Mouse (Mus musculus): ENCODE data around the gene Ramac. TPM values are rescaled to one million over a fixed set of nuclear protein-coding genes. Genes with fewer than 3 reads are reported as not detected.

Gene Ramac
- 152 and 167 TPM in 2 replicates for polyA plus RNA-seq (2015; fragmentation: Nextera tagmentation; extraction: Ambion mirVana)

- peak within 1 kb of the TSS; percentile 99 for H3K4me2 ChIP-seq (replicated peaks)
- H3K9ac ChIP-seq (replicated peaks), result peak within 1 kb of the TSS; percentile 89
- peak within 1 kb of the TSS; percentile 89 for H3K27ac ChIP-seq
- no peaks in the 10 kb centered on the region for H3K9me3 ChIP-seq
- H3K4me1 ChIP-seq (replicated peaks), result peaks cover 27% of the 10 kb centered on the region
- H3K27me3 ChIP-seq, result no peaks in the 10 kb centered on the region
- H3K36me3 ChIP-seq, result no peaks in the 10 kb centered on the region
- peak; percentile 98 for ATAC-seq
- peak within 1 kb of the TSS; percentile 75 for H3K4me3 ChIP-seq (replicated peaks)
- WGBS, result under 1% methylated on average over 56 of the region's 56 CpGs
These were observed at the start of gene Ramac for GRCm38 (mm10) chr7:81762180-81763109. Gene Ramac, plus strand, starts transcription at chr7:81762925.

DNA sequence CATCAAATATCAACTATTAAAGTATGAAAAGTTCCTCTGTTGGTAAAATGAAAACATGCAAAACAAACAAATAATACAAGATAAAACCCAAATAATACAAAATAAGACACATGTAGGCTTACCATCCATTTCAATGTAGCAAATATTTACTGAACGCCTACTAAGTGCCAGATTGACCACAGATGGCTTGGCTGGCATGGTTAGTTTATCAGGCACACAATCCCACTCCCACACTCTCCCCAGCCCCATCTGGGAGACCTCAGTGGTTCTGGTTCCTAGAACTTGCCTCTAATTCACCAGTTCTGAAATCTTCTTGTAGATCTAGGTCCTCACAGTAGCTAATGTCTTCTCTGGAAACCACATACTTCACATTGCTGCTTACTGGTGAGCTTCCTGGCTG, 44.1 kb upstream of the Ramac start:
- Histone ChIP-seq H3K36me3 (no peaks in the 10 kb centered on the region), H3K4me2 (replicated peaks) (no peak overlapping the region), H3K9ac (replicated peaks) (no peak overlapping the region), H3K27me3 (no peaks in the 10 kb centered on the region), H3K27ac (no peak overlapping the region), H3K9me3 (no peaks in the 10 kb centered on the region), H3K4me1 (replicated peaks) (no peaks in the 10 kb centered on the region), H3K4me3 (replicated peaks) (no peak overlapping the region)
- no peak for ATAC-seq
- 79% methylated on average over 1 of the region's 1 CpGs for WGBS

DNA sequence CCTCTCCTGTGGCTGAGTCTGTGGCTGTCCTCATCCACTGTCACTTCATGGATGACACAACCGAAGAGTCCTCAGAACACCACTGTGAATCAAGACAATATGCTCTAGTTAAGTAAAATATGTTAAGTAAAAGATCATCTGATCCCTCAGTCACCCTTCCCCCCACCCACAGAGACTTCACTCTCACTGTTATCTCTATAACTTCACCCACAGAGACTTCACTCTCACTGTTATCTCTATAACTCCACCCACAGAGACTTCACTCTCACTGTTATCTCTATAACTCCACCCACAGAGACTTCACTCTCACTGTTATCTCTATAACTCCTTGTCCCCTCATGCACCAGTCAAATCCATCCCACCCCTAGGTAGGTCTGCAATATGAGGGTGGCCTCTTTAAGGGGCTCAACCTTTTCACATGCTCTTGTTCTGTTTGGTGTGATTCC, 43.5 kb upstream of the Ramac start:
- WGBS, result 91% methylated on average over 1 of the region's 1 CpGs
- ATAC-seq, result no peak

GRCm38 (mm10) chr7:81721271-81721670, 41.5 kb upstream of the Ramac start:
- H3K4me3 ChIP-seq (replicated peaks), result no peak overlapping the region
- no peaks in the 10 kb centered on the region for H3K4me1 ChIP-seq (replicated peaks)
- no peak for ATAC-seq
- H3K9me3 ChIP-seq, result no peaks in the 10 kb centered on the region
- WGBS, result 70% methylated on average over 5 of the region's 5 CpGs
- no peaks in the 10 kb centered on the region for H3K36me3 ChIP-seq
- no peaks in the 10 kb centered on the region for H3K27me3 ChIP-seq
- no peak overlapping the region for H3K27ac ChIP-seq
- no peak overlapping the region for H3K4me2 ChIP-seq (replicated peaks)
- H3K9ac ChIP-seq (replicated peaks), result no peak overlapping the region

More for the DNA sequence above, 43.5 kb upstream of the Ramac start:
- no peak overlapping the region for H3K27ac ChIP-seq
- no peak overlapping the region for H3K4me2 ChIP-seq (replicated peaks)
- no peak overlapping the region for H3K4me3 ChIP-seq (replicated peaks)
- no peaks in the 10 kb centered on the region for H3K27me3 ChIP-seq
- no peak overlapping the region for H3K9ac ChIP-seq (replicated peaks)
- H3K36me3 ChIP-seq, result no peaks in the 10 kb centered on the region
- no peaks in the 10 kb centered on the region for H3K4me1 ChIP-seq (replicated peaks)
- H3K9me3 ChIP-seq, result no peaks in the 10 kb centered on the region

DNA sequence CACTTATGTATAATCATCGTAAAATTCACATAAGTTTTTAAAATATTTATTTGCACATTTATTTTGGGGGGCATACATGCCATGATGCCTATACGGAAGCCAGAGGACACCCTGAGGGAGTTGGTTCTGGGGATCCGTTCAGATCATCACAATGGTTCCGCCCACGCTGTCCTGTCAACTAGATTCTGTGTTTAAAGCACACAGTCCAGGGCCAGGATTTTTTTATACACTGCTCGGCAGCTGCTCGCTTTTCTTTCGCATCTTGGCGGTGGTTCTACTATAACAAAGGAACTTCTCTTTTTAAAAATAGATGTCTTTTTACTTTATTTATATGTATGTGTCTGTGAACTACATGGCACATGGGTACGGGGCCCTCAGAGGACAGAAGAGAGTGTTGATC, 38.9 kb upstream of the Ramac start:
- ATAC-seq, result no peak
- Histone ChIP-seq H3K4me3 (replicated peaks) (no peak overlapping the region), H3K9me3 (no peaks in the 10 kb centered on the region), H3K27ac (no peak overlapping the region), H3K4me1 (replicated peaks) (no peaks in the 10 kb centered on the region), H3K27me3 (no peaks in the 10 kb centered on the region), H3K36me3 (no peaks in the 10 kb centered on the region), H3K4me2 (replicated peaks) (no peak overlapping the region), H3K9ac (replicated peaks) (no peak overlapping the region)
- WGBS, result 93% methylated on average over 10 of the region's 10 CpGs

DNA sequence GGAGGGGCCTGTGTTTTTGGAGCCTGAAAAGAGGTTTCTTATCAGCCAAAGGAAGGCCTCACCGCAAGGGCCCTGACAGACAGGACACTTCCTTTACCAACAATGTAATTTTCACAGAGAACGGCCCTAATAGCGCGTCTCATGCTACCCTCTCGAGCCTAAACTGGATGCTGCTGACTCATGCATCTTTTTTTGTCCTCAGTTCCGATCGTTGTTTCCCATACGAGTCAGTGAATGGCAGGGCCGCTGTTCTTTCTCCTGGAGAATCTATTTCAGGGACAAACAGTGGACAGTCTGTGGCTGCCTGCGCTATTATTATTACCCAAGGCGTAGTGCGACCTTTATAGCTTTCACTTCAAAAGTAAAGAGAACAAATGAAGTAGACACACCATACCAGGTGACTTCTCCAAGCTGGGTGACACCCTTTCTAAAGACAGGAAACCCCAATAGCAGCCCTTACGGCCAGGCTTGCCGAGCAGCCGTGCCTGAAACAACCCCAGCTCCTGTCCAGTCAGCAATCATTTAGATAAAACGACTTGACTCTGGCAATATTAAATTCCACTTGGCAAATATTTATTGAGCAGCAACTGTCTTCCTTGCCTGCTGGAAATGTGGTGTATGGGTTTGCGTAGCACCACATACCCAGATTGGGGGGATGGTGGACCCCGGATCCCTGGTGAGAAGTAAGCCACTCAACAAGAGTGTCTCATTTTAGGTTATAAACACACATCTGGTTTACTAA, 36.6 kb upstream of the Ramac start:
- Histone ChIP-seq H3K27ac (no peak overlapping the region), H3K27me3 (no peaks in the 10 kb centered on the region), H3K4me3 (replicated peaks) (no peak overlapping the region), H3K9me3 (no peaks in the 10 kb centered on the region), H3K4me1 (replicated peaks) (no peaks in the 10 kb centered on the region), H3K9ac (replicated peaks) (no peak overlapping the region), H3K4me2 (replicated peaks) (no peak overlapping the region), H3K36me3 (no peaks in the 10 kb centered on the region)
- ATAC-seq, result no peak
- WGBS, result 84% methylated on average over 18 of the region's 18 CpGs

DNA sequence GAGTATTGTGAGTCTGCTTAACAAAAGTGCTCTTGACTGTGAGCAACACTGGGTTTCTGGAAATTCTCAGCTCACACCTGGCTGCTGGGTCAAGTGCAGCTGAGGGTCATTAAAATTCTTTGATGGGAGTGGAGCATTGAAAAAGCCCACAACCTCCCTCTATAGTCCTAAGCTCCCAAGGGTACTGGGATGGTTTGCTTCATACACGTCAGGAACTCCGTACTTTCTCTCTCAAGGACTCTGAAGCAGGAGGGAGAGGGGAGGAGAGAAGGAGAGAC, 36.1 kb upstream of the Ramac start:
- Histone ChIP-seq H3K27ac (no peak overlapping the region), H3K36me3 (no peaks in the 10 kb centered on the region), H3K4me1 (replicated peaks) (no peaks in the 10 kb centered on the region), H3K27me3 (no peaks in the 10 kb centered on the region), H3K4me3 (replicated peaks) (no peak overlapping the region), H3K9me3 (no peaks in the 10 kb centered on the region), H3K9ac (replicated peaks) (no peak overlapping the region), H3K4me2 (replicated peaks) (no peak overlapping the region)
- ATAC-seq, result no peak
- WGBS, result 60% methylated on average over 2 of the region's 2 CpGs

DNA sequence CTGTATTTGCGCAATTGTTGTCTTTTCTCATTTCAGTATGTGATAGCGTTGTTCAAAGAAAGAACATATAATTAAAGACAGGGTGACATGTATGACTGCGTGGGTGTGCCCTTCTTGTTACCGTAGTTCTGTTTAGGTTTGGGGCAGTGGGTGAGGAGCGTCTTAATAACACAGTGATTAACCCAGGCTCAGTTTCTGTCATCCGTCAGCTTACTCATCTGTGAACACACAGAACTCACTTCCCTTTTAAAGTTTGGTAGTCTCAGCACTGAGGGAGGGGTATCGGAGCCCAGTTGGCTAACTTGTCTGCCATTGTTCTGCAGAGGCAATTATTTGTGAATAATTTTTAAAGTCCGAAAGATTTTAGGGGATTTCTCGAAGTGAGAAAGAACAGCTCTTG, 35.0 kb upstream of the Ramac start:
- H3K4me2 ChIP-seq (replicated peaks), result no peak overlapping the region
- H3K4me1 ChIP-seq (replicated peaks), result no peaks in the 10 kb centered on the region
- H3K36me3 ChIP-seq, result no peaks in the 10 kb centered on the region
- ATAC-seq, result no peak
- H3K27ac ChIP-seq, result no peak overlapping the region
- no peak overlapping the region for H3K9ac ChIP-seq (replicated peaks)
- no peaks in the 10 kb centered on the region for H3K9me3 ChIP-seq
- 90% methylated on average over 9 of the region's 9 CpGs for WGBS
- no peak overlapping the region for H3K4me3 ChIP-seq (replicated peaks)
- no peaks in the 10 kb centered on the region for H3K27me3 ChIP-seq

DNA sequence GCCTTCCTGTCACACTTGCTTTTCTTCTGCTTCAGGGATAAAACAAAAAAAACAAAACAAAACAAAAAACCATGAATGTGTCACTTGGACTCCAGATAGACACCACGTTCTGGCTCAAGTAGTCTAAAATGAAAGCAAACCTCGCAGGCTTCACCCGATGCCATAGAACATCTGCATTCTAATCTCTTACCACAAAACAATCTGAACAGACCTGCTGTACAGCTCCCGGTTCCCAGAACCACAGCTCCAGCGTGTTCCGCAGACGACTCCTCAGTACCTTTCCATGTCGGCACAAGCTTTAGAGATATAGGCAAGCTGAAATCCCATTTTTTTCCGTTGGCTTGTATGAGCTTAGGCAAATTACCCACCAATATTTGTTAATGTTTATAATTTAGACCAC, 32.9 kb upstream of the Ramac start:
- Histone ChIP-seq H3K27me3 (no peaks in the 10 kb centered on the region), H3K9ac (replicated peaks) (no peak overlapping the region), H3K4me2 (replicated peaks) (no peak overlapping the region), H3K9me3 (no peaks in the 10 kb centered on the region), H3K4me1 (replicated peaks) (no peaks in the 10 kb centered on the region), H3K36me3 (no peaks in the 10 kb centered on the region), H3K4me3 (replicated peaks) (no peak overlapping the region), H3K27ac (no peak overlapping the region)
- no peak for ATAC-seq
- WGBS, result 93% methylated on average over 9 of the region's 9 CpGs

DNA sequence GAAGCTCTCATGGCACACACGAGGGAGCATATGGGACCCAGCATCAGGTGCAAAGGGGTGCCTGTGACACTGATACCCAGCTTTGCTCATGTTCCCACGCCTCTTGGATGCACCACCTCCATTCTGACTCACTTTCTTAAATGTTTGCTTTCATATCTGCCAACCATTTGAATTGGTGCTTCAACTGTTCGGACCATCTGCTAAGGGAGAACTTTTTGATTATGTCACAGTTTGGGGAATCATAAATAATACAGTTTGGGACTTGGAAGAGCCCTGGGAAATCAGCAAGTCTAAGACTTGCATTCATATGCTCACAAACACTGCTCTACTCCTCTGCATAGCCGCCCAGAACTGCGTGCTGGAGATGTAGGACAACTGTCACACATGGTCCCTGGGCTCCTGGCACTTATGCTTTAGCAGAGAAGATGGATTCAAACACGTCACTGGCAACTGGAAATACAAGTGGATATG, 31.5 kb upstream of the Ramac start:
- no peak for ATAC-seq
- H3K4me1 ChIP-seq (replicated peaks), result no peaks in the 10 kb centered on the region
- no peaks in the 10 kb centered on the region for H3K27me3 ChIP-seq
- H3K9me3 ChIP-seq, result no peaks in the 10 kb centered on the region
- no peak overlapping the region for H3K4me3 ChIP-seq (replicated peaks)
- no peak overlapping the region for H3K4me2 ChIP-seq (replicated peaks)
- no peak overlapping the region for H3K27ac ChIP-seq
- H3K9ac ChIP-seq (replicated peaks), result no peak overlapping the region
- H3K36me3 ChIP-seq, result no peaks in the 10 kb centered on the region
- 80% methylated on average over 6 of the region's 6 CpGs for WGBS

- H3K4me2 ChIP-seq (replicated peaks), result no peak overlapping the region
- no peak overlapping the region for H3K4me3 ChIP-seq (replicated peaks)
- no peaks in the 10 kb centered on the region for H3K9me3 ChIP-seq
- no peaks in the 10 kb centered on the region for H3K36me3 ChIP-seq
- H3K9ac ChIP-seq (replicated peaks), result no peak overlapping the region
- H3K27ac ChIP-seq, result no peak overlapping the region
- no peak for ATAC-seq
- H3K27me3 ChIP-seq, result no peaks in the 10 kb centered on the region
- H3K4me1 ChIP-seq (replicated peaks), result no peaks in the 10 kb centered on the region
- WGBS, result 88% methylated on average over 12 of the region's 12 CpGs
These were observed 30.3 kb upstream of the Ramac start for GRCm38 (mm10) chr7:81732183-81733089.
